Mouse (Mus musculus) hindbrain, embryonic 14.5 days (tissue): Measurements from ENCODE around the gene Irs3. TPM values are rescaled to one million over a fixed set of nuclear protein-coding genes. Genes with fewer than 3 reads are reported as not detected.
A peak's percentile ranks its signal among the peaks of the same experiment; 100 is the strongest.

ENCODE experiments used
- ATAC-seq: fragments of 200-750 bp; cut with Nextera tagmentation; 2 replicates; pipeline ENCODE4 v1.8.0; 2017; ENCODE audit warnings: moderate number of reproducible peaks, mild to moderate bottlenecking, moderate TSS enrichment, moderate library complexity; ENCODE audit not compliant: low FRiP score
- DNase-seq: peaks from one replicate; pipeline ENCODE4 v3.0.0-alpha.2; 2015; ENCODE audit warnings: low spot score
- H3K27ac ChIP-seq: fragments of 300-500 bp; sonication (generic); 2 replicates; pipeline ENCODE4 v1.5.1; 2014; ENCODE audit warnings: mild to moderate bottlenecking, moderate library complexity
- H3K27me3 ChIP-seq: fragments of 300-500 bp; sonication (generic); 2 replicates; pipeline ENCODE4 v1.6.1; 2014; ENCODE audit warnings: mild to moderate bottlenecking, low read length, mixed read lengths; ENCODE audit not compliant: control insufficient read depth, insufficient read depth
- H3K36me3 ChIP-seq: fragments of 300-500 bp; sonication (generic); replicated peaks from 2 replicates; pipeline ENCODE4 v1.6.1; 2014; ENCODE audit not compliant: control insufficient read depth, insufficient read depth
- H3K4me1 ChIP-seq: fragments of 300-500 bp; sonication (generic); replicated peaks from 2 replicates; pipeline ENCODE4 v1.6.1; 2014; ENCODE audit warnings: antibody characterized with exemption, low read length, mixed read lengths; ENCODE audit not compliant: control insufficient read depth, insufficient read depth
- H3K4me2 ChIP-seq: fragments of 300-500 bp; sonication (generic); replicated peaks from 2 replicates; pipeline ENCODE4 v1.6.1; 2014; ENCODE audit warnings: mild to moderate bottlenecking, moderate library complexity
- H3K4me3 ChIP-seq: fragments of 300-500 bp; sonication (generic); replicated peaks from 2 replicates; pipeline ENCODE4 v1.5.1; 2014; ENCODE audit warnings: mild to moderate bottlenecking, low read length
- H3K9ac ChIP-seq: fragments of 300-500 bp; sonication (generic); 2 replicates; pipeline ENCODE4 v1.6.1; 2014
- H3K9me3 ChIP-seq: fragments of 300-500 bp; sonication (generic); 2 replicates; pipeline ENCODE4 v1.6.1; 2016; ENCODE audit warnings: low read length; ENCODE audit not compliant: control insufficient read depth
- WGBS: fragments of 180-500 bp; shearing (Covaris S2); extraction: QIAGEN DNeasy Blood & Tissue Kit; methylation state at CpG from one replicate; pipeline ENCODE4 v1.1.7; 2014; 5-methylcytosine and 5-hydroxymethylcytosine counted together
- polyA plus RNA-seq: library from polyadenylated mRNA; unstranded; fragments of >200 nt; fragmentation: Nextera tagmentation; extraction: Ambion mirVana; gene quantifications from 2 replicates; pipeline ENCODE4 v1.2.1, GENCODE M21; 2014

Irs3 gene
- polyA plus RNA-seq, 1 experiment from 2014 or later: 0.15 TPM

DNA sequence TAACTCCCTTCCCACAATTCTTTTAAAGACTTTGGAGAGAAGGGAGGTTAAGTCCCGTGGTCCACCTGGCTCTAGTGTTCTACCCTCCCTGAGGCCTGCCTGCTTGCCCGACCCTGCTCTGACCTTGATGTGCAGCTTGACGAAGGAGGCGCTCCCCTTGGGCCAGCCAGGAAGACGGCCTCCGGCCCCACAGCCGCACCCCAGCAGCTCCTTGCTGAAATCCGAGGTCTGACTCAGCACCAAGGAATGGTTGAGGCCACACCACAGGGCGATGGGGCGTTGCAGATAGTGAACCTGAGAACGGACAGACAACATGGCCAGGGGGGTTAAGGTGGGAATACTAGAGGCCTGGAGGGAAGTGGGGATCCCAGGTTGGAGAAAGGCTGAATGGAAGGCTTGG is 32.0 kb downstream of the Irs3 start, which contains the start of gene Pcolce:
Gene Pcolce (minus strand): TSS at position 235 of the 400 bp plus-strand sequence.
- no peak within 1 kb of the TSS for H3K4me3 ChIP-seq
- H3K36me3 ChIP-seq: no peaks in the 10 kb centered on the region
- H3K27me3 ChIP-seq: 0 out of 2 replicates have a peak, but pooled peaks cover 3% of the 10 kb centered on the region
- no peak for DNase-seq
- 0 out of 2 replicates have a peak, but pooled peaks cover under 1% of the 10 kb centered on the region for H3K4me1 ChIP-seq
- no peaks in the 10 kb centered on the region for H3K9me3 ChIP-seq
- no peak within 1 kb of the TSS for H3K27ac ChIP-seq
- no peak for ATAC-seq
- H3K9ac ChIP-seq: no peak within 1 kb of the TSS
- WGBS: 64% methylated on average over 11 of the region's 11 CpGs
- H3K4me2 ChIP-seq: no peak within 1 kb of the TSS

DNA sequence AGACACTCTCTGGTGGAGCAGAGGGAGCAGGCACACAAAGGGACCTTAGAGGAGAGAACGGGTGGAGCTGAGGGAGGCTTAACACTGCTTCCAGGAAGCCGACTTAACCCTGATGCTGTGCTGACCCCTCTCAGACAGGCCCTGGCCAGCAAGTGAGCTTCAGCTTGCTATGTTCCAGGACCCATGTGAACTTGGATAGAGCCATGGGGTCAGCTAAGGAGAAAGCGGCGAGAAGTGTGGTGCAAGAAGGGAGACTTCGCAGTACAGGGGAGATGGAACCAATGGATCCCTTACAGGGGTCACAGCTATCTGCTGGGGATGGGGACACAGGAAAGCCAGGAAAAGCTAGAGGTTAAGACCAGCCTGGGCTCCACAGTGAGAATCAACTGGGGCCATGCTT is 32.4 kb downstream of the Irs3 start:
- Histone ChIP-seq H3K27ac (no peak overlapping the region), H3K4me3 (no peak overlapping the region), H3K4me2 (no peak overlapping the region), H3K36me3 (no peaks in the 10 kb centered on the region), H3K9ac (no peak overlapping the region), H3K9me3 (no peaks in the 10 kb centered on the region), H3K27me3 (peaks cover 8% of the 10 kb centered on the region; the same call in 1 of the 2 replicates), H3K4me1 (0 out of 2 replicates have a peak, but pooled peaks cover 5% of the 10 kb centered on the region)
- DNase-seq (no peak), ATAC-seq (no peak)
- WGBS: 70% methylated on average over 5 of the region's 5 CpGs

DNA sequence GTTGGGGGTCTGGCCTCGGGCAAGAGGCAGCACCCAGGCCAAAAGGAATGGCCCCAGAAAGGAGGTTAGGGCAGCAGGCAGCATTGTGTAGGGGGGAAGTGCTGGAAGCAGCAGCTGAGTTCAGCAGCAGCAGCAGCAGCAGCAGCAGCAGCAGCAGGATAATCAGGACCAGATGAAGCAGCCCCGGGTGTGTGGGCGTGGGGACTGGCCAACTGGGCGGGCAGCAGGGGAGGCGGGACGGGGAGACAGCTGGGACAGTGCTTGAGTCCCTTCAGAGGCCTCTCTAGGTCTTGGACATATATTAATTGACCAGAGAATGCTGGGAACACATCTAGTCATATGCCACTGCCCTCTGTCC is 34.3 kb downstream of the Irs3 start:
- no peak overlapping the region for H3K4me3 ChIP-seq
- H3K27me3 ChIP-seq: peaks cover 12% of the 10 kb centered on the region; the same call in 1 of the 2 replicates
- no peak for DNase-seq
- ATAC-seq: no peak
- H3K9me3 ChIP-seq: no peaks in the 10 kb centered on the region
- H3K4me2 ChIP-seq: no peak overlapping the region; the same call in 1 of the 2 replicates
- 0 out of 2 replicates have a peak, but pooled peaks cover 7% of the 10 kb centered on the region for H3K4me1 ChIP-seq
- 0 out of 2 replicates have a peak overlapping the region, but pooled peaks have one; percentile 26 for H3K27ac ChIP-seq
- no peaks in the 10 kb centered on the region for H3K36me3 ChIP-seq
- peak overlapping the region; percentile 31; the same call in 1 of the 2 replicates for H3K9ac ChIP-seq
- WGBS: 32% methylated on average over 6 of the region's 6 CpGs

DNA sequence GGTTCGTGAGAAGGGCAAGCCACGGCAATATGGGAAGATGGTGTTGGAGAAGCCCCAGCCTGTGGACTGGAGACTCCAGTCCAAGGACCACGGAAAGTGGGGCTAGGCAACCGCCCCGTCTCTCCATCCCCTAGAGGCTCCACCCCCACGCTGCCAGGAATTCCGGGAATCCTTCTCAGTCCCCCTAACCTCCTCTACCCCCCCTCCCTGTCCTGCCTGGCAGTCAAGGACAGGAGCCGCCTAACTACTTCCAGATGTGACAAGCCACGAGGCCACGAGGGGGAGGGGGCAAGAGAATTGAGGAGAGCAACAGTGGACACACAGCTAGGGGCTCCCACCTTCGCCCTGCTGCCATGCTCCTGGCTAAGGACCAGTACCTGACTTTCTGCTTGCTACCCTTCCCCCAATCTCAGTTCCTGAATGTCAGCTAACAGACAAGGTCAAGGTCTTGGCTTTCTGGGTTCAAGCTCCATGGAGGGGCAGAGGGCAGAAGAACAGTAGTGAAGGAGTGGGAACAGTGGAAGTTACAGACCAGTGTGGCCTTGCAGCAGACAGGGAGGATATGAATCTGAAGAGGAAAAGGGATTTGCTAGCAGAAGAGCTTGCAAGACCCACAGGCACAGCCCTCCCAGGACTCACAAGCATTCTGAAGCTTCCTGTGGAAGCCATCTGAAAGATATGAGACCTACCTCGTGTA is 34.8 kb downstream of the Irs3 start:
- ATAC-seq (no peak), DNase-seq (no peak)
- Histone ChIP-seq H3K4me1 (0 out of 2 replicates have a peak, but pooled peaks cover 7% of the 10 kb centered on the region), H3K9ac (peak overlapping the region; percentile 31; the same call in 1 of the 2 replicates), H3K27me3 (peaks cover 12% of the 10 kb centered on the region; the same call in 1 of the 2 replicates), H3K4me3 (no peak overlapping the region; the same call in 1 of the 2 replicates), H3K36me3 (no peaks in the 10 kb centered on the region), H3K27ac (0 out of 2 replicates have a peak overlapping the region, but pooled peaks have one; percentile 26), H3K4me2 (peak overlapping the region; percentile 12; the same call in 1 of the 2 replicates), H3K9me3 (no peaks in the 10 kb centered on the region)
- 24% methylated on average over 10 of the region's 12 CpGs for WGBS

DNA sequence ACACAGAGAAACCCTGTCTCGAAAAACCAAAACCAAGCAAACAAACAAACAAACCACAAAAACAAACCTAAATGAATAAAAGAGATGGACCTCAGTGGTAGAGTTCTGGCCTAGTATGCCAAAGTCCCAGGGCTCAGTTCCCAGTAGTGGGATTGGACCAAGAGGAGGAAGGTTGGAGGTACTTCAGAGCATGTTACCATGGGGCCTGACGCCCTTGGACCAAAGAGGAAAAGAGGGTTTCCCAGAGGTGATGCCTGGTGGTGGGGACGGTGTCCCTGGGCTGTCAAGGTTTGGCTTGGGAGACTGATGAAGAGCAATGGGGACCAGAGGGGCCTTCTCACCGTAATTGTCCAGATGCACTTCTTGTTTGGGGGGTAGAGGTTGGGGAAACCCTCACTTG is 35.5 kb downstream of the Irs3 start:
- H3K27me3 ChIP-seq: peaks cover 12% of the 10 kb centered on the region; the same call in 1 of the 2 replicates
- no peak overlapping the region for H3K27ac ChIP-seq
- H3K9me3 ChIP-seq: no peaks in the 10 kb centered on the region
- no peak for DNase-seq
- H3K4me1 ChIP-seq: 0 out of 2 replicates have a peak, but pooled peaks cover 7% of the 10 kb centered on the region
- 81% methylated on average over 4 of the region's 4 CpGs for WGBS
- H3K4me2 ChIP-seq: peak overlapping the region; percentile 12; the same call in 1 of the 2 replicates
- H3K36me3 ChIP-seq: no peaks in the 10 kb centered on the region
- no peak overlapping the region; the same call in 1 of the 2 replicates for H3K4me3 ChIP-seq
- no peak for ATAC-seq
- no peak overlapping the region for H3K9ac ChIP-seq

DNA sequence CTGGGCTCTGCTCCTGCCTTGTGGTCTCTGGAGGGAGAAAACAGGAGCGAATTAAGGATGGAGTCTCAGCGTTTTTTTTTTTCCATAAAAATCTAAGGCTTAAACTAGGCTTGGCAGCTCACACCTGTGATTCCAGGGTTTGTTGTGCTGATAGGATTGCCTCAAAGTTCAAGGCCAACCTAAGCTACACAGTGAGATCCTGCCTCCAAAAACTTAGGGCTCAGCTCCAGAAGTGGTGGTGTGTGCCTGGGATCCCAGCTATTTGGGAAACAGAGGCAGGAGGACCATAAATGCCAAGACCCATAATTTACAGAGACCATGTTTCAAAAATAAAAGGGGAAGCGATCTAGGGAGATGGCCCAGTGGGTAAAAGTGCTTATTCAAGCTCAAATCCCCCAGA is 36.2 kb downstream of the Irs3 start:
- no peak for ATAC-seq

DNA sequence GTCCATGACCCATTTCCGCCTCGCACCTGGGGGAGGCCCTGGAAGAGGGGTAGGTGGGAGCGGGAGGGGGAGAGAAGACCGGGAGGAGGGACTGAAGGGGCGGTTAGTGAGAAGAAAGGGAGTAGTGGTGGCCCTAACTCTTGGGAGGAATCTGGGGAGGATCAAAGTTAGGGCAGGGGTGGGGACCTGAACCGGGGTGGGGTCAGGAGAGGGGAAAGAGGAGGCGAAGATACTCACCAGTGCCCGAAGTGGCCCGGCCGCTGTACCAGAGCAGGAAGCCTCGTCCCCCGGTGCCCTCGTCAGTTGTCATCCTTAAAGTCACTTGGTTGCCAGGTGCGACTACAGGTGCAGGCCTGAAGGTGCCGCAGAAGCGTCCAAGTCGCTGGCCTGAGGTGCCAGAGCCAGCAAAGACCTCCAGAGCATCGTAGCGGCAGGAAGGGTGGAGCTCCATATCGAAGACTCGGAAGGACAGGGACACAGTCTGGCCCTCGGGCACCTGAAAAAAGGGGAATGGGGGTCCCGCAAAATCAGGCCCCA is 36.8 kb downstream of the Irs3 start:
- Histone ChIP-seq H3K4me3 (no peak overlapping the region; the same call in 1 of the 2 replicates), H3K9ac (no peak overlapping the region)
- 17% methylated on average over 23 of the region's 23 CpGs for WGBS

More for the DNA sequence above, 36.2 kb downstream of the Irs3 start:
- 56% methylated on average over 3 of the region's 3 CpGs for WGBS
- Histone ChIP-seq H3K4me3 (no peak overlapping the region), H3K4me1 (0 out of 2 replicates have a peak, but pooled peaks cover 7% of the 10 kb centered on the region), H3K27ac (no peak overlapping the region), H3K36me3 (no peaks in the 10 kb centered on the region), H3K4me2 (no peak overlapping the region), H3K9me3 (no peaks in the 10 kb centered on the region), H3K27me3 (peaks cover 12% of the 10 kb centered on the region; the same call in 1 of the 2 replicates), H3K9ac (no peak overlapping the region)
- no peak for DNase-seq

DNA sequence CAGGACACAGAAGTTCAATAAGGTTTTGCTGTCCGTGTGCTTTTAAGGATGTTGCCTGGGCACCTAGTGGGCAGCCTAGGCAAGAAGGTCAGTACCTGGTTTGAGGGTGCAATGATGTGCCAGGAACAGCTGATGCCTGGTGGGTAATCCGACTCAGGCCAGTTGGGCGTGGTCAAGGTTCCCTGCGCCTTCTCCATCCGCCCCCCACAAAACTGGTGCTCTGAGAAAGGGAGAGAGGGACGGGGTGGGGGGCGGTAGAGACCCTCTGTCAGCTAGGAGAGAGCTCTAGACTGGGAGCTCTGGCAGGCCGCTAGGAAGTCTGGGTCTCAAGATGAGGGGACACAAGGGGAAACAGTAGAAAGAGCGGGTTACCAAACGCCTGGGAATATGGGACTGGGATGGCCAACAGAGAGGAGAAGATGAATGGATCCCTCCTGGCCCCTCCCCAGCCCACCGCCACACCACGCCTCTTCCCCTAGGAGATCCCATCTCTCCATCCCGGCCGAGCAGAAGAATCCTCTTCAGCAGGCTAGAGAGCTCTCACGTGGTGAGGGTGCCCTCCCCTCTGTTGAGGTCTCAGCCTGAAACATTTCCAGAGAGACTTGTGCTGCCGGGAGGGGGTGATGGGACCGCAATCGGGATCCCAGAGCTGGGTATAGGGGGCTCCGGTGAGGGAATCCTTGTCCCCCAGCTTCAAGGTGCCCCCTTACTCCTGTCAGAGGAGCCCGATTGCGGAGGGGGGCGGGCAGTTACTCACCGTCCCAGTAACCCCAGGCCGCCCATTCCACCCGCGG is 37.5 kb downstream of the Irs3 start:
- no peak for ATAC-seq
- H3K4me3 ChIP-seq: no peak overlapping the region; the same call in 1 of the 2 replicates
- no peak overlapping the region; the same call in 1 of the 2 replicates for H3K9ac ChIP-seq
- no peaks in the 10 kb centered on the region for H3K9me3 ChIP-seq
- DNase-seq: no peak
- H3K4me2 ChIP-seq: peak overlapping the region; percentile 43
- H3K4me1 ChIP-seq: 0 out of 2 replicates have a peak, but pooled peaks cover 7% of the 10 kb centered on the region
- 11% methylated on average over 26 of the region's 26 CpGs for WGBS
- H3K27me3 ChIP-seq: peaks cover 12% of the 10 kb centered on the region; the same call in 1 of the 2 replicates
- H3K36me3 ChIP-seq: no peaks in the 10 kb centered on the region
- H3K27ac ChIP-seq: no peak overlapping the region

More for the DNA sequence above, 36.8 kb downstream of the Irs3 start:
- Histone ChIP-seq H3K9me3 (no peaks in the 10 kb centered on the region), H3K4me2 (peak overlapping the region; percentile 43), H3K36me3 (no peaks in the 10 kb centered on the region), H3K4me1 (0 out of 2 replicates have a peak, but pooled peaks cover 7% of the 10 kb centered on the region), H3K27me3 (peaks cover 12% of the 10 kb centered on the region; the same call in 1 of the 2 replicates), H3K27ac (no peak overlapping the region)
- no peak for DNase-seq
- no peak for ATAC-seq
